Mouse (Mus musculus) lung, postnatal 4 days (tissue): ENCODE results near the gene Brwd3.

Source experiments
- DNase-seq, 2 experiments: peaks; one replicate each; pipeline ENCODE4 v3.0.0; 2021

The Brwd3 gene

DNA sequence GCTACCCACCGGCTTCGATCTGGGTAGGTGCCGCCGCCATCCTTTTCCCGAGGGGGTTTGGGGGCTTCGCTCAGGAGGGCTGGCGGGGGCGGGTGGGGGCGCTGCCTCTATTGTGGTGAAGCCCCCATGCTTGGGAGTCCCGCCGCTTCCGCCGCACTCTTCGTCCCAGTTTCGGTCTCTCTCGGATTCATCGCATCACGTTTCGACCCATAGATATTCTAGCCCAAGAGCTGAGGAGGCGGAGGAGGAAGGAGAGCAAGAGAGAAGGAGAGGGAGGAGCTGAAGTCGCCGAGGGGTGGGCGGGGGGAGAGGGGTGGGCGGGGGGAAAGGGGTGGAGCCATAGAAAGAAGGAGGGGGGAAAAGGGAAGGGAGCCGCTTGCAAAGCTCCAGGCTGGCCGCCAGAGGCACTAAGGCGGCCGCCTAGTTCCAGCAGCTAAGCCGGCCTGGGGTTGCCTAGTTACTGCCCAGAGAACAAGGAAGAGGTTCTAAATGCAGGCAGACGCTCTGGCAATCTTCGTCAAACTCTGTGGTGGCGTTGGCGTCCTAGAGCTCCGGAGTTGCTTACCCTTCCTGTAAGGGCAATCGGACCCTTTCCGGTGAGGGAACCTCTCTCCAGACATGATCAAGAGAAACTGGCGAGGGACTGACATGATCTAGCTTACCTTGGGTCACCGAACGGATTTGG, at the start of gene Brwd3:
Gene Brwd3 (minus strand): TSS at position 283 of the 685 bp plus-strand sequence.
- peak; percentile 86 to 94 for DNase-seq

- no peak for DNase-seq
Observed at GRCm38 (mm10) chrX:108862632-108863031, 28.5 kb upstream of the Brwd3 start.

GRCm38 (mm10) chrX:108842705-108843104, 8.5 kb upstream of the Brwd3 start:
- DNase-seq = no peak

- no peak for DNase-seq
Observed at GRCm38 (mm10) chrX:108836416-108836815, 2.2 kb upstream of the Brwd3 start.

GRCm38 (mm10) chrX:108835233-108835632, 1.1 kb upstream of the Brwd3 start:
- no peak for DNase-seq

- peak; percentile 8 to 20 for DNase-seq
Observed at GRCm38 (mm10) chrX:108833381-108834020, 671 bp downstream of the Brwd3 start.

DNA sequence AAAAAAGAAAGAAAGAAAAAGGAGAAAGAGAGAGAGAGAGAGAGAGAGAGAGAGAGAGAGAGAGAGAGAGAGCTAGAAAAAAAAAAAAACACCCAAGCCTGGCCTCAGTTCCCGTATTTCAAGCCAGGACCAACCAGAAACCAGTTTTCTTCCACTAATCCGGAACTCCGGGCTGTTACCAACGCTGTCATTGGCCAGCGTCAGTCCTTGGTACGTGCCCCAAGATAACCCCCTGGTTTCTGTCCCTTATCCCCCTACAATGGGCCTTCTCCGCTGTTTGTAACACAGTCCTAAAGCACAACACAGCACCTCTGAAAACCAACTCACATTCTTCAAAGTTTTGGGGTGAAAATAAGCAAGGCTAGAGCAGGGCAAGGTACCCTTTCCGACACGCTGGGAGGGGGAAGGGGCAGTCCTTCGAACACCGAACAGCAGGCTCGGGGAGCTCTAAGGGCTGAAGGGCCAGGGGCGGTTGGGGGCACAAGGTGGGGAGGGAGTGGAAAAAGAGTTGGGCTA, 1.4 kb downstream of the Brwd3 start:
- DNase-seq = peak; percentile 87 to 89

- DNase-seq = no peak
Observed at GRCm38 (mm10) chrX:108831231-108831630, 2.9 kb downstream of the Brwd3 start.

GRCm38 (mm10) chrX:108828111-108828510, 6.1 kb downstream of the Brwd3 start:
- DNase-seq = no peak

- DNase-seq = no peak
Observed at GRCm38 (mm10) chrX:108797268-108797667, 36.9 kb downstream of the Brwd3 start.

DNA sequence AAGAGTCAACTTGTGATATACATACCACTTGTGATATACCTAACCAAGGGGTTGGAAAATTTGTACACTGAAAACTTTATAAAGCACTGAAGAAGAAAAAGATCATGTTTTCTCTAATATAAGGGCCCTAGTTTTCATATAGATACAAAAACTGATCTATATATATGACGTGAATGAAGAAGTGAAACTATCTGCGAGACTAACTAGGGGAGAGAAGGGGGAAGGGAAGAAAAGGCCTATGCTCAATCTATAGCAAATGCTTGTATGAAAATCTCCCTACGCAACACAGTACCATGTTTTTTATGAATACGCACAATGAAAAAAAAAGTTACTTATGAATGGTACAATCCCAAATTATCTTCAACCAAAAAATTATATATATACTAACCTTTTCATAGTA, 50.4 kb downstream of the Brwd3 start:
- DNase-seq = no peak

GRCm38 (mm10) chrX:108731755-108732154, 102.4 kb downstream of the Brwd3 start:
- DNase-seq = peak in 1 of 2 experiments; percentile 18

GRCm38 (mm10) chrX:108729564-108729963, 104.6 kb downstream of the Brwd3 start:
- no peak for DNase-seq

DNA sequence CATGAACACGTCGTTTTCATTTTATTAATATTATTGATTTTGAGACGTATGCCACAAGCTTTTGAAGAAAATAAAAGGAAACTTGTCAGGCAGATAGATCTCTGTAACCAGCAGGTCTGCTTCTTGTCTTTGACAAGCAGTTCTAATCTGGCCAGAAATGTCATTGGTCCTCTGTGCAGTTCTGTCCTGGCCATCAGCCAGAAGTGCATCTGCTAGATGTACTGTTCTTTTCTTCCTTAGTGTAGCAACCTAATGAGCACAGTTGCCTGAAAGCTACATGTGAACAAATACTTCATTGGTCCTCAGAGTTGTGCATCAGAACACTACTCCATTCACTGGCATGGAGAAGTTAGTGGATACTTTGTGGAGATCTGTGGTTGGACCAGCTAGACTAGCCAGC, 105.1 kb downstream of the Brwd3 start:
- peak in 1 of 2 experiments; percentile 24 for DNase-seq

GRCm38 (mm10) chrX:108728334-108728733, 105.8 kb downstream of the Brwd3 start:
- DNase-seq = no peak

GRCm38 (mm10) chrX:108724241-108724640, 109.9 kb downstream of the Brwd3 start:
- no peak for DNase-seq

GRCm38 (mm10) chrX:108722447-108722846, 111.7 kb downstream of the Brwd3 start:
- no peak for DNase-seq

GRCm38 (mm10) chrX:108704312-108704711, 129.9 kb downstream of the Brwd3 start:
- DNase-seq = no peak
